In genomic region chr16:10702399-10702798, GRCm38 (mm10) we compare ENCODE assay signal across 16 mouse cellular contexts.
A peak's percentile ranks its signal among the peaks of the same experiment; 100 is the strongest.
DNase-seq lines count a peak whose midpoint lies in the region; ATAC-seq and TF ChIP-seq lines count a peak whose summit lies in the region.
"Had no signal": no experiment of that assay in that cellular context is flagged by ENCODE, and none has a peak within 500 bp of the region (broad histone marks: within the 10 kb centered on the region; RNA-seq: fewer than 3 reads in every experiment).

No protein-coding gene starts in this region.

- TF ChIP-seq CTCF in thymus, adult 2 months (IDR thresholded peaks at IDR 0.05; ENCODE audit: borderline replicate concordance, control insufficient read depth, extremely low read depth, insufficient read depth, low read length, poor library complexity) = no peak

- no peaks in the 10 kb centered on the region for H3K36me3 ChIP-seq in thymus, adult 2 months (ENCODE audit: control insufficient read depth, insufficient read depth, low read length)
- H3K36me3 ChIP-seq in myocyte (ENCODE audit: control insufficient read depth, insufficient read depth) = no peaks in the 10 kb centered on the region
- peaks cover 7% of the 10 kb centered on the region; the same call in 1 of the 2 replicates for H3K36me3 ChIP-seq in neural tube, embryonic 15.5 days
- H3K36me3 ChIP-seq: embryonic facial prominence, embryonic 12.5 days; forebrain, embryonic 10.5 days; heart, embryonic 12.5 days; limb, embryonic 13.5 days; neural tube, embryonic 12.5 days had no signal

- H3K79me2 ChIP-seq in myocyte (ENCODE audit: control insufficient read depth, insufficient read depth) = no peaks in the 10 kb centered on the region

- H3ac ChIP-seq in myocyte (ENCODE audit: control insufficient read depth, insufficient read length) = no peak overlapping the region

- no peak overlapping the region for H3K9ac ChIP-seq in neural tube, embryonic 15.5 days (replicated peaks)
- H3K9ac ChIP-seq: embryonic facial prominence, embryonic 12.5 days; heart, embryonic 12.5 days; limb, embryonic 13.5 days; neural tube, embryonic 12.5 days had no signal

- H3K9me3 ChIP-seq in neural tube, embryonic 15.5 days (replicated peaks) = no peaks in the 10 kb centered on the region
- H3K9me3 ChIP-seq: embryonic facial prominence, embryonic 12.5 days; forebrain, embryonic 10.5 days; heart, embryonic 12.5 days; limb, embryonic 13.5 days; neural tube, embryonic 12.5 days had no signal

- DNase-seq in gastrocnemius, postnatal 14 days = peak; percentile 21
- DNase-seq in gastrocnemius, postnatal 36 days = no peak
- DNase-seq in thymus, adult 2 months = no peak
- DNase-seq in thymus, postnatal 10 days (ENCODE audit: low spot score in 2 of 2) = no peak
- DNase-seq in adrenal gland, postnatal 36 days = peak; percentile 51 to 57
- no peak for DNase-seq in frontal cortex, adult 2 months (ENCODE audit: extremely low spot score in 1 of 2, low spot score in 1 of 2)
- DNase-seq: cerebellum, adult 2 months; midbrain, embryonic 14.5 days; retina, postnatal 1 day had no signal

- H3K27me3 ChIP-seq in thymus, adult 2 months (ENCODE audit: control insufficient read depth, insufficient read depth, low read length) = no peaks in the 10 kb centered on the region
- no peaks in the 10 kb centered on the region for H3K27me3 ChIP-seq in myocyte (ENCODE audit: control insufficient read depth, insufficient read depth, insufficient read length)
- H3K27me3 ChIP-seq in neural tube, embryonic 15.5 days (replicated peaks) = no peaks in the 10 kb centered on the region
- H3K27me3 ChIP-seq: embryonic facial prominence, embryonic 12.5 days; heart, embryonic 12.5 days; limb, embryonic 13.5 days; neural tube, embryonic 12.5 days had no signal

- H3K4me2 ChIP-seq in myocyte (ENCODE audit: low read depth) = no peak overlapping the region
- H3K4me2 ChIP-seq in neural tube, embryonic 15.5 days = no peak overlapping the region
- H3K4me2 ChIP-seq: embryonic facial prominence, embryonic 12.5 days; heart, embryonic 12.5 days; limb, embryonic 13.5 days; neural tube, embryonic 12.5 days had no signal

- WGBS in thymus, adult 2 months = 35% methylated on average over 2 of the region's 2 CpGs
- 83% methylated on average over 2 of the region's 2 CpGs for WGBS in neural tube, embryonic 15.5 days

- intact Hi-C loops in gastrocnemius, postnatal 14 days (cut with DNase I; ENCODE audit: low total_unique reads) = no loop called here
- intact Hi-C loops in gastrocnemius, postnatal 36 days (cut with DNase I) = no loop called here

- TF ChIP-seq POLR2A in thymus, adult 2 months (IDR thresholded peaks at IDR 0.05; ENCODE audit: control insufficient read depth, extremely low read depth, insufficient read depth, low read length, poor library complexity) = no peak
- no peak for TF ChIP-seq POLR2A in myocyte (IDR thresholded peaks at IDR 0.05; ENCODE audit: insufficient read length, low read depth)

- no peak for ATAC-seq in neural tube, embryonic 15.5 days (ENCODE audit: low FRiP score)

- no peak overlapping the region for H3K4me3 ChIP-seq in thymus, adult 2 months (ENCODE audit: control insufficient read depth, insufficient read depth, low read length)
- no peak overlapping the region for H3K4me3 ChIP-seq in myocyte
- H3K4me3 ChIP-seq in neural tube, embryonic 15.5 days (replicated peaks) = no peak overlapping the region
- H3K4me3 ChIP-seq: embryonic facial prominence, embryonic 12.5 days; forebrain, embryonic 10.5 days; heart, embryonic 12.5 days; limb, embryonic 13.5 days; neural tube, embryonic 12.5 days had no signal

- H3K27ac ChIP-seq in thymus, adult 2 months (ENCODE audit: control insufficient read depth, insufficient read depth, low read length) = peak overlapping the region; percentile 66
- no peak overlapping the region for H3K27ac ChIP-seq in neural tube, embryonic 15.5 days (replicated peaks)
- H3K27ac ChIP-seq: embryonic facial prominence, embryonic 12.5 days; forebrain, embryonic 10.5 days; limb, embryonic 13.5 days; neural tube, embryonic 12.5 days had no signal

- peaks cover 79% of the 10 kb centered on the region for H3K4me1 ChIP-seq in thymus, adult 2 months (replicated peaks; ENCODE audit: control insufficient read depth, insufficient read depth, low read length)
- H3K4me1 ChIP-seq in neural tube, embryonic 15.5 days = no peaks in the 10 kb centered on the region
- H3K4me1 ChIP-seq: embryonic facial prominence, embryonic 12.5 days had no signal

TF ChIP-seq in myocyte, 11 proteins besides CTCF, POLR2A, EP300 and RAD21:
- TF ChIP-seq SRF (IDR thresholded peaks at IDR 0.05; ENCODE audit: control insufficient read depth, insufficient read length, low read depth) (no peak), CEBPB (IDR thresholded peaks at IDR 0.05; ENCODE audit: insufficient read depth, poor library complexity, severe bottlenecking) (0 out of 2 replicates have a peak, but pooled peaks have one; percentile 36), REST (IDR thresholded peaks at IDR 0.05; ENCODE audit: insufficient read depth, insufficient read length) (no peak), MYOG (IDR thresholded peaks at IDR 0.05; ENCODE audit: control insufficient read depth in 1 of 3, insufficient read depth in 1 of 3, insufficient read length in 2 of 3, low read depth in 2 of 3) (no peak)

Comparison
In these comparisons a context has a peak if more than half of its experiments do, and no peak if none do; other contexts are left out.
1. DNase-seq: peak in gastrocnemius, postnatal 14 days (single experiment) and adrenal gland, postnatal 36 days (2 of 2); none in gastrocnemius, postnatal 36 days (0 of 2), thymus, adult 2 months (single experiment), thymus, postnatal 10 days (0 of 2) and frontal cortex, adult 2 months (0 of 2).